Mouse (Mus musculus) cerebellum, adult 2 months (tissue): ENCODE results near the gene Ethe1.

Source experiments
- CTCF ChIP-seq: fragments of 200-500 bp; IDR thresholded peaks from 2 replicates; pipeline ENCODE4 v1.5.1; 2011; ENCODE audit warnings: low read depth, mild to moderate bottlenecking, control low read depth, low read length, moderate library complexity, borderline replicate concordance; ENCODE audit not compliant: insufficient read depth
- POLR2A ChIP-seq: fragments of 200-500 bp; IDR thresholded peaks from 2 replicates; pipeline ENCODE4 v1.6.1; 2011; ENCODE audit warnings: low read length, control low read depth, borderline replicate concordance; ENCODE audit not compliant: insufficient read depth

- no peak for TF ChIP-seq CTCF
- no peak for TF ChIP-seq POLR2A
Measured at GRCm38 (mm10) chr7:24592781-24593180, 5.4 kb downstream of the Ethe1 start.
